Mouse (Mus musculus): ENCODE measurements around the gene Btbd9. TPM values are rescaled to one million over a fixed set of nuclear protein-coding genes. Genes with fewer than 3 reads are reported as not detected.

Gene Btbd9
- polyA plus RNA-seq, 1 experiment: 32.7 TPM

- Histone ChIP-seq H3K27me3 (ENCODE audit: control insufficient read depth, insufficient read depth, low read length) (no peaks in the 10 kb centered on the region), H3K4me1 (ENCODE audit: control insufficient read depth, insufficient read depth, low read length) (peaks cover 3% of the 10 kb centered on the region; the same call in 1 of the 2 replicates), H3K27ac (ENCODE audit: insufficient read depth, low read length) (no peak overlapping the region), H3K4me3 (replicated peaks; ENCODE audit: insufficient read depth, low read depth, low read length) (no peak overlapping the region)
- no peak for TF ChIP-seq POLR2A (IDR thresholded peaks at IDR 0.05; ENCODE audit: borderline replicate concordance, insufficient read depth, low read length)
- TF ChIP-seq CTCF (IDR thresholded peaks at IDR 0.05; ENCODE audit: borderline replicate concordance, insufficient read depth, low read depth, low read length): no peak
- DNase-seq: no peak
- 61% methylated on average over 6 of the region's 6 CpGs for WGBS
Observed at GRCm38 (mm10) chr17:30594846-30595245, 18.6 kb upstream of the Btbd9 start.

GRCm38 (mm10) chr17:30594407-30594806, 18.1 kb upstream of the Btbd9 start:
- Histone ChIP-seq H3K27ac (ENCODE audit: insufficient read depth, low read length) (no peak overlapping the region), H3K4me1 (ENCODE audit: control insufficient read depth, insufficient read depth, low read length) (peaks cover 3% of the 10 kb centered on the region; the same call in 1 of the 2 replicates), H3K4me3 (replicated peaks; ENCODE audit: insufficient read depth, low read depth, low read length) (no peak overlapping the region), H3K27me3 (ENCODE audit: control insufficient read depth, insufficient read depth, low read length) (no peaks in the 10 kb centered on the region)
- 68% methylated on average over 5 of the region's 5 CpGs for WGBS
- TF ChIP-seq CTCF (IDR thresholded peaks at IDR 0.05; ENCODE audit: borderline replicate concordance, insufficient read depth, low read depth, low read length): no peak
- TF ChIP-seq POLR2A (IDR thresholded peaks at IDR 0.05; ENCODE audit: borderline replicate concordance, insufficient read depth, low read length): no peak
- DNase-seq: no peak

GRCm38 (mm10) chr17:30590417-30591198, 14.3 kb upstream of the Btbd9 start:
- peak; percentile 56; the same call in 1 of the 2 replicates for TF ChIP-seq CTCF (IDR thresholded peaks at IDR 0.05; ENCODE audit: borderline replicate concordance, insufficient read depth, low read depth, low read length)
- no peak for TF ChIP-seq POLR2A (IDR thresholded peaks at IDR 0.05; ENCODE audit: borderline replicate concordance, insufficient read depth, low read length)
- Histone ChIP-seq H3K27me3 (ENCODE audit: control insufficient read depth, insufficient read depth, low read length) (no peaks in the 10 kb centered on the region), H3K4me3 (replicated peaks; ENCODE audit: insufficient read depth, low read depth, low read length) (no peak overlapping the region), H3K4me1 (ENCODE audit: control insufficient read depth, insufficient read depth, low read length) (peaks cover 3% of the 10 kb centered on the region; the same call in 1 of the 2 replicates), H3K27ac (ENCODE audit: insufficient read depth, low read length) (no peak overlapping the region)
- WGBS: 24% methylated on average over 17 of the region's 17 CpGs
- DNase-seq: peak; percentile 55 to 70

GRCm38 (mm10) chr17:30583258-30584001, 7.1 kb upstream of the Btbd9 start:
- 78% methylated on average over 2 of the region's 2 CpGs for WGBS

GRCm38 (mm10) chr17:30582313-30582712, 6.0 kb upstream of the Btbd9 start:
- H3K27me3 ChIP-seq (ENCODE audit: control insufficient read depth, insufficient read depth, low read length): no peaks in the 10 kb centered on the region
- H3K4me1 ChIP-seq (ENCODE audit: control insufficient read depth, insufficient read depth, low read length): no peaks in the 10 kb centered on the region
- no peak for DNase-seq
- 86% methylated on average over 3 of the region's 3 CpGs for WGBS
- TF ChIP-seq CTCF (IDR thresholded peaks at IDR 0.05; ENCODE audit: borderline replicate concordance, insufficient read depth, low read depth, low read length): no peak
- no peak for TF ChIP-seq POLR2A (IDR thresholded peaks at IDR 0.05; ENCODE audit: borderline replicate concordance, insufficient read depth, low read length)
- no peak overlapping the region for H3K4me3 ChIP-seq (replicated peaks; ENCODE audit: insufficient read depth, low read depth, low read length)
- no peak overlapping the region for H3K27ac ChIP-seq (ENCODE audit: insufficient read depth, low read length)

More at GRCm38 (mm10) chr17:30583258-30584001, 7.1 kb upstream of the Btbd9 start:
- Histone ChIP-seq H3K4me3 (replicated peaks; ENCODE audit: insufficient read depth, low read depth, low read length) (no peak overlapping the region), H3K27me3 (ENCODE audit: control insufficient read depth, insufficient read depth, low read length) (no peaks in the 10 kb centered on the region), H3K27ac (ENCODE audit: insufficient read depth, low read length) (no peak overlapping the region), H3K4me1 (ENCODE audit: control insufficient read depth, insufficient read depth, low read length) (no peaks in the 10 kb centered on the region)
- DNase-seq: no peak
- TF ChIP-seq POLR2A (IDR thresholded peaks at IDR 0.05; ENCODE audit: borderline replicate concordance, insufficient read depth, low read length) (no peak), CTCF (IDR thresholded peaks at IDR 0.05; ENCODE audit: borderline replicate concordance, insufficient read depth, low read depth, low read length) (no peak)

GRCm38 (mm10) chr17:30581201-30581600, 4.9 kb upstream of the Btbd9 start:
- 81% methylated on average over 6 of the region's 6 CpGs for WGBS
- DNase-seq: no peak
- H3K27me3 ChIP-seq (ENCODE audit: control insufficient read depth, insufficient read depth, low read length): no peaks in the 10 kb centered on the region
- H3K4me1 ChIP-seq (ENCODE audit: control insufficient read depth, insufficient read depth, low read length): peaks cover 3% of the 10 kb centered on the region; the same call in 1 of the 2 replicates
- no peak overlapping the region for H3K4me3 ChIP-seq (replicated peaks; ENCODE audit: insufficient read depth, low read depth, low read length)
- no peak overlapping the region for H3K27ac ChIP-seq (ENCODE audit: insufficient read depth, low read length)
- no peak for TF ChIP-seq POLR2A (IDR thresholded peaks at IDR 0.05; ENCODE audit: borderline replicate concordance, insufficient read depth, low read length)
- no peak for TF ChIP-seq CTCF (IDR thresholded peaks at IDR 0.05; ENCODE audit: borderline replicate concordance, insufficient read depth, low read depth, low read length)

GRCm38 (mm10) chr17:30580781-30581180, 4.5 kb upstream of the Btbd9 start:
- H3K27me3 ChIP-seq (ENCODE audit: control insufficient read depth, insufficient read depth, low read length): no peaks in the 10 kb centered on the region
- WGBS: 76% methylated on average over 1 of the region's 1 CpGs
- H3K4me3 ChIP-seq (replicated peaks; ENCODE audit: insufficient read depth, low read depth, low read length): no peak overlapping the region
- peaks cover 3% of the 10 kb centered on the region; the same call in 1 of the 2 replicates for H3K4me1 ChIP-seq (ENCODE audit: control insufficient read depth, insufficient read depth, low read length)
- TF ChIP-seq CTCF (IDR thresholded peaks at IDR 0.05; ENCODE audit: borderline replicate concordance, insufficient read depth, low read depth, low read length): no peak
- no peak for TF ChIP-seq POLR2A (IDR thresholded peaks at IDR 0.05; ENCODE audit: borderline replicate concordance, insufficient read depth, low read length)
- no peak for DNase-seq
- H3K27ac ChIP-seq (ENCODE audit: insufficient read depth, low read length): no peak overlapping the region
